Mouse (Mus musculus) myocyte (in vitro differentiated cells): ENCODE measurements around the gene Ccdc24. TPM values are rescaled to one million over a fixed set of nuclear protein-coding genes. Genes with fewer than 3 reads are reported as not detected.
A peak's percentile ranks its signal among the peaks of the same experiment; 100 is the strongest.

ENCODE experiments used
- H3K27me3 ChIP-seq: one replicate; pipeline ENCODE4 v1.6.1; 2011; ENCODE audit not compliant: control insufficient read depth, insufficient read depth, insufficient read length
- H3K36me3 ChIP-seq: one replicate; pipeline ENCODE4 v1.6.1; 2011; ENCODE audit not compliant: control insufficient read depth, insufficient read depth
- H3K4me2 ChIP-seq: one replicate; pipeline ENCODE4 v1.6.1; 2011; ENCODE audit warnings: low read depth, control low read depth
- H3K4me3 ChIP-seq: one replicate; pipeline ENCODE4 v1.5.1; 2011; ENCODE audit warnings: mild to moderate bottlenecking, control low read depth, moderate library complexity
- H3K79me2 ChIP-seq: one replicate; pipeline ENCODE4 v1.6.1; 2011; ENCODE audit not compliant: control insufficient read depth, insufficient read depth
- H3ac ChIP-seq: one replicate; pipeline ENCODE4 v1.6.1; 2011; ENCODE audit not compliant: control insufficient read depth, insufficient read length
- CEBPB ChIP-seq: IDR thresholded peaks from 2 replicates; pipeline ENCODE4 v1.6.1; 2011; ENCODE audit warnings: mild to moderate bottlenecking, moderate library complexity; ENCODE audit not compliant: poor library complexity, insufficient read depth, severe bottlenecking
- E2F4 ChIP-seq: IDR thresholded peaks from one replicate; pipeline ENCODE4 v1.6.1; 2011; ENCODE audit warnings: mild to moderate bottlenecking, control low read depth, moderate library complexity; ENCODE audit not compliant: insufficient read depth
- MAX ChIP-seq: IDR thresholded peaks from one replicate; pipeline ENCODE4 v1.6.1; 2011; ENCODE audit warnings: low read depth, mild to moderate bottlenecking, control low read depth
- MYOD1 ChIP-seq, 3 experiments: IDR thresholded peaks; one replicate each; pipeline ENCODE4 v1.6.1; 2011; ENCODE audit warnings: control low read depth in 2 of 3, low read depth in 2 of 3, mild to moderate bottlenecking in 2 of 3, moderate library complexity in 1 of 3; ENCODE audit not compliant: insufficient read length in 2 of 3, control insufficient read depth in 1 of 3
- MYOG ChIP-seq, 3 experiments: IDR thresholded peaks; one replicate each; pipeline ENCODE4 v1.6.1; 2011; ENCODE audit warnings: control low read depth in 2 of 3, low read depth in 2 of 3, mild to moderate bottlenecking in 2 of 3; ENCODE audit not compliant: insufficient read length in 2 of 3, control insufficient read depth in 1 of 3, insufficient read depth in 1 of 3
- POLR2A ChIP-seq: IDR thresholded peaks from one replicate; pipeline ENCODE4 v1.6.1; 2011; ENCODE audit warnings: low read depth, mild to moderate bottlenecking, control low read depth, moderate library complexity; ENCODE audit not compliant: insufficient read length
- POLR2AphosphoS2 ChIP-seq: IDR thresholded peaks from one replicate; pipeline ENCODE4 v1.6.1; 2011; ENCODE audit warnings: low read depth, control low read depth; ENCODE audit not compliant: insufficient read length
- REST ChIP-seq: IDR thresholded peaks from one replicate; pipeline ENCODE4 v1.6.1; 2011; ENCODE audit warnings: mild to moderate bottlenecking, control low read depth, moderate library complexity; ENCODE audit not compliant: insufficient read depth, insufficient read length
- SRF ChIP-seq: IDR thresholded peaks from one replicate; pipeline ENCODE4 v1.6.1; 2011; ENCODE audit warnings: low read depth; ENCODE audit not compliant: control insufficient read depth, insufficient read length
- TCF12 ChIP-seq: IDR thresholded peaks from one replicate; pipeline ENCODE4 v1.6.1; 2011; ENCODE audit warnings: mild to moderate bottlenecking, control low read depth; ENCODE audit not compliant: poor library complexity, insufficient read depth, severe bottlenecking
- TCF3 ChIP-seq: IDR thresholded peaks from one replicate; pipeline ENCODE4 v1.6.1; 2011; ENCODE audit warnings: low read depth, control low read depth; ENCODE audit not compliant: insufficient read length
- USF1 ChIP-seq: IDR thresholded peaks from one replicate; pipeline ENCODE4 v1.6.1; 2011; ENCODE audit warnings: low read depth, mild to moderate bottlenecking, control low read depth, moderate library complexity
- polyA plus RNA-seq: library from polyadenylated mRNA; unstranded; fragments of >200 nt; fragmentation: generic; extraction: Trizol; gene quantifications from one replicate; pipeline ENCODE4 v1.2.1, GENCODE M21; 2012; ENCODE audit warnings: missing spikeins

Ccdc24 gene
- polyA plus RNA-seq, 1 experiment: 1.8 TPM

GRCm38 (mm10) chr4:117894601-117895000 is 22.2 kb upstream of the Ccdc24 start:
- TF ChIP-seq REST: no peak
- no peak for TF ChIP-seq MYOD1 (IDR thresholded peaks at IDR 0.05; ENCODE audit: control insufficient read depth in 1 of 3, insufficient read length in 2 of 3, low read depth in 2 of 3)
- no peak for TF ChIP-seq TCF3
- TF ChIP-seq POLR2A: no peak
- no peak for TF ChIP-seq USF1
- TF ChIP-seq E2F4: no peak
- TF ChIP-seq TCF12: no peak
- TF ChIP-seq SRF: no peak
- TF ChIP-seq MAX: no peak
- no peak for TF ChIP-seq CEBPB
- no peak for TF ChIP-seq MYOG (IDR thresholded peaks at IDR 0.05; ENCODE audit: control insufficient read depth in 1 of 3, insufficient read depth in 1 of 3, insufficient read length in 2 of 3, low read depth in 2 of 3)
- H3K79me2 ChIP-seq: no peaks in the 10 kb centered on the region
- no peak overlapping the region for H3ac ChIP-seq
- H3K27me3 ChIP-seq: no peaks in the 10 kb centered on the region
- no peak overlapping the region for H3K4me2 ChIP-seq
- no peak overlapping the region for H3K4me3 ChIP-seq
- H3K36me3 ChIP-seq: peaks cover 25% of the 10 kb centered on the region

GRCm38 (mm10) chr4:117893376-117893775 is 21.0 kb upstream of the Ccdc24 start:
- no peak overlapping the region for H3ac ChIP-seq
- H3K27me3 ChIP-seq: no peaks in the 10 kb centered on the region
- no peak overlapping the region for H3K4me2 ChIP-seq
- TF ChIP-seq REST (peak; percentile 96), E2F4 (no peak), POLR2AphosphoS2 (peak; percentile 32), USF1 (no peak)
- H3K36me3 ChIP-seq: peaks cover 16% of the 10 kb centered on the region
- no peaks in the 10 kb centered on the region for H3K79me2 ChIP-seq
- no peak overlapping the region for H3K4me3 ChIP-seq

- peaks cover 8% of the 10 kb centered on the region for H3K36me3 ChIP-seq
- no peaks in the 10 kb centered on the region for H3K27me3 ChIP-seq
- H3ac ChIP-seq: no peak within 1 kb of the TSS
- peak within 1 kb of the TSS; percentile 40 for H3K4me3 ChIP-seq
- TF ChIP-seq TCF12 (no peak), MYOG (IDR thresholded peaks at IDR 0.05; ENCODE audit: control insufficient read depth in 1 of 3, insufficient read depth in 1 of 3, insufficient read length in 2 of 3, low read depth in 2 of 3) (no peak), E2F4 (peak; percentile 50), MAX (no peak), POLR2AphosphoS2 (no peak), MYOD1 (IDR thresholded peaks at IDR 0.05; ENCODE audit: control insufficient read depth in 1 of 3, insufficient read length in 2 of 3, low read depth in 2 of 3) (no peak)
- peaks cover 3% of the 10 kb centered on the region for H3K79me2 ChIP-seq
- H3K4me2 ChIP-seq: peak within 1 kb of the TSS; percentile 68
These were observed 19.4 kb upstream of the Ccdc24 start, which contains the start of gene Dph2 for GRCm38 (mm10) chr4:117891738-117892161. TSS of gene Dph2 (minus strand) at chr4:117892032.

GRCm38 (mm10) chr4:117890750-117891149 is 18.4 kb upstream of the Ccdc24 start:
- H3ac ChIP-seq: no peak overlapping the region
- peak overlapping the region; percentile 68 for H3K4me2 ChIP-seq
- no peak for TF ChIP-seq USF1
- no peak for TF ChIP-seq CEBPB
- no peak for TF ChIP-seq MYOD1 (IDR thresholded peaks at IDR 0.05; ENCODE audit: control insufficient read depth in 1 of 3, insufficient read length in 2 of 3, low read depth in 2 of 3)
- TF ChIP-seq POLR2A: no peak
- no peak for TF ChIP-seq TCF12
- no peak for TF ChIP-seq E2F4
- TF ChIP-seq POLR2AphosphoS2: no peak
- no peak for TF ChIP-seq TCF3
- no peak for TF ChIP-seq SRF
- no peak for TF ChIP-seq REST
- no peak for TF ChIP-seq MAX
- TF ChIP-seq MYOG (IDR thresholded peaks at IDR 0.05; ENCODE audit: control insufficient read depth in 1 of 3, insufficient read depth in 1 of 3, insufficient read length in 2 of 3, low read depth in 2 of 3): no peak
- peaks cover 2% of the 10 kb centered on the region for H3K36me3 ChIP-seq
- H3K27me3 ChIP-seq: no peaks in the 10 kb centered on the region
- H3K4me3 ChIP-seq: peak overlapping the region; percentile 40
- H3K79me2 ChIP-seq: peaks cover 11% of the 10 kb centered on the region

GRCm38 (mm10) chr4:117890031-117890430 is 17.7 kb upstream of the Ccdc24 start:
- no peak overlapping the region for H3K4me2 ChIP-seq
- peaks cover under 1% of the 10 kb centered on the region for H3K36me3 ChIP-seq
- TF ChIP-seq REST: no peak
- TF ChIP-seq POLR2A: no peak
- TF ChIP-seq MYOD1 (IDR thresholded peaks at IDR 0.05; ENCODE audit: control insufficient read depth in 1 of 3, insufficient read length in 2 of 3, low read depth in 2 of 3): no peak
- TF ChIP-seq TCF12: no peak
- TF ChIP-seq MYOG (IDR thresholded peaks at IDR 0.05; ENCODE audit: control insufficient read depth in 1 of 3, insufficient read depth in 1 of 3, insufficient read length in 2 of 3, low read depth in 2 of 3): no peak
- TF ChIP-seq POLR2AphosphoS2: no peak
- H3K79me2 ChIP-seq: peaks cover 14% of the 10 kb centered on the region
- no peaks in the 10 kb centered on the region for H3K27me3 ChIP-seq
- no peak overlapping the region for H3K4me3 ChIP-seq
- no peak overlapping the region for H3ac ChIP-seq
